Mouse (Mus musculus) megakaryocyte-erythroid progenitor cell, adult 5 weeks (primary cell): ENCODE measurements around the gene Arxes1. TPM values are rescaled to one million over a fixed set of nuclear protein-coding genes. Genes with fewer than 3 reads are reported as not detected.

ENCODE experiments used
- polyA plus RNA-seq: library from polyadenylated mRNA; stranded (reverse); fragments of >175 nt; gene quantifications from 2 replicates; pipeline ENCODE4 v1.2.3, GENCODE M21; 2012

Gene Arxes1
- polyA plus RNA-seq = 0.09 TPM in 1 of 2 replicates, not detected in the other

GRCm38 (mm10) chrX:136032799-136033763 is at the start of gene Arxes1:
Arxes1 (plus strand) TSS chrX:136033367.

GRCm38 (mm10) chrX:135993664-135994119 is 39.5 kb upstream of the Arxes1 start, which contains the start of gene Arxes2:
Arxes2 (plus strand) TSS chrX:135993824.

GRCm38 (mm10) chrX:136068020-136068419 is 34.9 kb downstream of the Arxes1 start, which contains the start of gene Bex2:
Bex2 (minus strand) TSS chrX:136068236.

Other genes with a start within 250 kb of the Arxes1 start
- 8.1 and 18.4 TPM in 2 replicates for gene Bhlhb9, start 235.8 kb upstream of the Arxes1 start, polyA plus RNA-seq
- gene Gprasp2, start 194.3 kb upstream of the Arxes1 start, polyA plus RNA-seq = 1.3 TPM in 2 replicates
- gene Arxes2, start 39.5 kb upstream of the Arxes1 start, polyA plus RNA-seq = 1.7 and 1.9 TPM in 2 replicates
- 0.61 and 2.0 TPM in 2 replicates for gene Bex2, start 34.9 kb downstream of the Arxes1 start, polyA plus RNA-seq
- not detected in 2 replicates for gene Nxf3, start 51.9 kb downstream of the Arxes1 start, polyA plus RNA-seq
- gene Bex4, start 105.6 kb downstream of the Arxes1 start, polyA plus RNA-seq = 8.9 and 12.6 TPM in 2 replicates
- 11.7 and 16.5 TPM in 2 replicates for gene Tceal8, start 139.0 kb downstream of the Arxes1 start, polyA plus RNA-seq
- gene Tceal5, start 170.5 kb downstream of the Arxes1 start, polyA plus RNA-seq = 0.37 and 1.2 TPM in 2 replicates
- gene Tceal7, start 181.4 kb downstream of the Arxes1 start, polyA plus RNA-seq = not detected in 2 replicates
- 7.7 and 18.8 TPM in 2 replicates for gene Bex1, start 182.1 kb downstream of the Arxes1 start, polyA plus RNA-seq
- 65.1 and 96.0 TPM in 2 replicates for gene Tceal9, start 211.7 kb downstream of the Arxes1 start, polyA plus RNA-seq
- 256 and 361 TPM in 2 replicates for gene Bex3, start 236.9 kb downstream of the Arxes1 start, polyA plus RNA-seq